Mouse (Mus musculus): ENCODE data around the gene Tmem121. TPM values are rescaled to one million over a fixed set of nuclear protein-coding genes. Genes with fewer than 3 reads are reported as not detected.

Tmem121 gene
- polyA plus RNA-seq, 1 experiment from 2014 or later, result 21.9 TPM

- Histone ChIP-seq H3K36me3 (replicated peaks) (peaks cover 32% of the 10 kb centered on the region), H3K4me1 (peaks cover 56% of the 10 kb centered on the region), H3K27me3 (peaks cover 30% of the 10 kb centered on the region), H3K9ac (peak overlapping the region; percentile 61; the same call in 1 of the 2 replicates), H3K4me2 (peak overlapping the region; percentile 75), H3K9me3 (no peaks in the 10 kb centered on the region), H3K27ac (no peak overlapping the region), H3K4me3 (replicated peaks) (no peak overlapping the region)
- no peak for ATAC-seq (ENCODE audit: low FRiP score)
- WGBS, result 68% methylated on average over 7 of the region's 7 CpGs
Measured at GRCm38 (mm10) chr12:113143164-113143563, 42.6 kb upstream of the Tmem121 start.

GRCm38 (mm10) chr12:113144001-113144756, 41.6 kb upstream of the Tmem121 start:
- no peak for ATAC-seq (ENCODE audit: low FRiP score)
- H3K36me3 ChIP-seq (replicated peaks), result peaks cover 27% of the 10 kb centered on the region
- 79% methylated on average over 20 of the region's 20 CpGs for WGBS
- no peak overlapping the region for H3K9ac ChIP-seq
- no peak overlapping the region for H3K4me3 ChIP-seq (replicated peaks)
- no peak overlapping the region for H3K27ac ChIP-seq
- H3K27me3 ChIP-seq, result peaks cover 35% of the 10 kb centered on the region
- no peaks in the 10 kb centered on the region for H3K9me3 ChIP-seq
- no peak overlapping the region for H3K4me2 ChIP-seq
- H3K4me1 ChIP-seq, result peaks cover 51% of the 10 kb centered on the region

GRCm38 (mm10) chr12:113144886-113145285, 40.8 kb upstream of the Tmem121 start:
- Histone ChIP-seq H3K27me3 (peaks cover 37% of the 10 kb centered on the region), H3K4me3 (replicated peaks) (no peak overlapping the region), H3K9ac (no peak overlapping the region), H3K36me3 (replicated peaks) (peaks cover 27% of the 10 kb centered on the region), H3K9me3 (no peaks in the 10 kb centered on the region), H3K4me2 (no peak overlapping the region), H3K27ac (no peak overlapping the region), H3K4me1 (peaks cover 46% of the 10 kb centered on the region)
- 92% methylated on average over 16 of the region's 16 CpGs for WGBS
- no peak for ATAC-seq (ENCODE audit: low FRiP score)

- WGBS, result 93% methylated on average over 5 of the region's 5 CpGs
- no peak overlapping the region for H3K4me3 ChIP-seq (replicated peaks)
- H3K4me1 ChIP-seq, result peaks cover 46% of the 10 kb centered on the region
- H3K9ac ChIP-seq, result no peak overlapping the region
- no peak for ATAC-seq (ENCODE audit: low FRiP score)
- H3K36me3 ChIP-seq (replicated peaks), result peaks cover 27% of the 10 kb centered on the region
- H3K9me3 ChIP-seq, result no peaks in the 10 kb centered on the region
- no peak overlapping the region for H3K4me2 ChIP-seq
- peaks cover 44% of the 10 kb centered on the region for H3K27me3 ChIP-seq
- no peak overlapping the region for H3K27ac ChIP-seq
Measured at GRCm38 (mm10) chr12:113145591-113145990, 40.1 kb upstream of the Tmem121 start.

GRCm38 (mm10) chr12:113146112-113147057, 39.3 kb upstream of the Tmem121 start, which contains the start of gene Crip1:
Crip1 (plus strand) TSS chr12:113146316.
- WGBS, result 6% methylated on average over 45 of the region's 45 CpGs
- no peak within 1 kb of the TSS for H3K27ac ChIP-seq
- peaks cover 52% of the 10 kb centered on the region for H3K27me3 ChIP-seq
- H3K9me3 ChIP-seq, result no peaks in the 10 kb centered on the region
- peak within 1 kb of the TSS; percentile 30 for H3K4me2 ChIP-seq
- peaks cover 27% of the 10 kb centered on the region for H3K36me3 ChIP-seq (replicated peaks)
- H3K9ac ChIP-seq, result no peak within 1 kb of the TSS
- H3K4me1 ChIP-seq, result peaks cover 41% of the 10 kb centered on the region
- no peak for ATAC-seq (ENCODE audit: low FRiP score)
- no peak within 1 kb of the TSS for H3K4me3 ChIP-seq (replicated peaks)

- Histone ChIP-seq H3K27ac (no peak overlapping the region), H3K4me2 (no peak overlapping the region), H3K27me3 (peaks cover 58% of the 10 kb centered on the region), H3K36me3 (replicated peaks) (peaks cover 27% of the 10 kb centered on the region), H3K9me3 (no peaks in the 10 kb centered on the region), H3K4me1 (peaks cover 41% of the 10 kb centered on the region), H3K9ac (no peak overlapping the region), H3K4me3 (replicated peaks) (no peak overlapping the region)
- no peak for ATAC-seq (ENCODE audit: low FRiP score)
- 92% methylated on average over 8 of the region's 8 CpGs for WGBS
Measured at GRCm38 (mm10) chr12:113147481-113147880, 38.2 kb upstream of the Tmem121 start.

GRCm38 (mm10) chr12:113148381-113149035, 37.2 kb upstream of the Tmem121 start:
- no peak for ATAC-seq (ENCODE audit: low FRiP score)
- H3K27me3 ChIP-seq, result peaks cover 64% of the 10 kb centered on the region
- no peak overlapping the region for H3K27ac ChIP-seq
- no peak overlapping the region for H3K4me3 ChIP-seq (replicated peaks)
- no peak overlapping the region for H3K9ac ChIP-seq
- H3K4me1 ChIP-seq, result peaks cover 32% of the 10 kb centered on the region
- no peak overlapping the region for H3K4me2 ChIP-seq
- no peaks in the 10 kb centered on the region for H3K9me3 ChIP-seq
- H3K36me3 ChIP-seq (replicated peaks), result peaks cover 25% of the 10 kb centered on the region
- 38% methylated on average over 15 of the region's 16 CpGs for WGBS

- Histone ChIP-seq H3K9me3 (no peaks in the 10 kb centered on the region), H3K27ac (no peak overlapping the region), H3K4me2 (no peak overlapping the region), H3K4me1 (peaks cover 32% of the 10 kb centered on the region), H3K27me3 (peaks cover 72% of the 10 kb centered on the region), H3K9ac (no peak overlapping the region), H3K4me3 (replicated peaks) (no peak overlapping the region), H3K36me3 (replicated peaks) (peaks cover 16% of the 10 kb centered on the region)
- WGBS, result 61% methylated on average over 4 of the region's 4 CpGs
- ATAC-seq (ENCODE audit: low FRiP score), result no peak
Measured at GRCm38 (mm10) chr12:113149341-113149740, 36.4 kb upstream of the Tmem121 start.

- Histone ChIP-seq H3K9ac (no peak overlapping the region), H3K4me2 (no peak overlapping the region), H3K27ac (no peak overlapping the region), H3K27me3 (peaks cover 77% of the 10 kb centered on the region), H3K9me3 (no peaks in the 10 kb centered on the region), H3K36me3 (replicated peaks) (peaks cover 11% of the 10 kb centered on the region), H3K4me3 (replicated peaks) (no peak overlapping the region), H3K4me1 (peaks cover 34% of the 10 kb centered on the region)
- ATAC-seq (ENCODE audit: low FRiP score), result no peak
- 81% methylated on average over 3 of the region's 3 CpGs for WGBS
Measured at GRCm38 (mm10) chr12:113149896-113150295, 35.8 kb upstream of the Tmem121 start.

GRCm38 (mm10) chr12:113150591-113150990, 35.1 kb upstream of the Tmem121 start:
- no peaks in the 10 kb centered on the region for H3K9me3 ChIP-seq
- no peak overlapping the region for H3K4me3 ChIP-seq (replicated peaks)
- peaks cover 77% of the 10 kb centered on the region for H3K27me3 ChIP-seq
- no peak overlapping the region for H3K27ac ChIP-seq
- peaks cover 4% of the 10 kb centered on the region for H3K36me3 ChIP-seq (replicated peaks)
- WGBS, result 89% methylated on average over 4 of the region's 4 CpGs
- no peak for ATAC-seq (ENCODE audit: low FRiP score)
- peaks cover 41% of the 10 kb centered on the region for H3K4me1 ChIP-seq
- no peak overlapping the region for H3K4me2 ChIP-seq
- no peak overlapping the region for H3K9ac ChIP-seq

- Histone ChIP-seq H3K9me3 (no peaks in the 10 kb centered on the region), H3K4me1 (peaks cover 41% of the 10 kb centered on the region), H3K9ac (no peak overlapping the region), H3K36me3 (replicated peaks) (no peaks in the 10 kb centered on the region), H3K4me3 (replicated peaks) (0 out of 2 replicates have a peak overlapping the region, but pooled peaks have one; percentile 44), H3K4me2 (no peak overlapping the region), H3K27me3 (peaks cover 73% of the 10 kb centered on the region), H3K27ac (no peak overlapping the region)
- no peak for ATAC-seq (ENCODE audit: low FRiP score)
- WGBS, result 87% methylated on average over 8 of the region's 8 CpGs
Measured at GRCm38 (mm10) chr12:113151046-113151445, 34.7 kb upstream of the Tmem121 start.

Data from forebrain, embryonic 12.5 days (tissue).